Mouse (Mus musculus) urinary bladder, postnatal 10 days (tissue): ENCODE results near the gene Atp13a3.

Experiments
- DNase-seq: peaks from one replicate; pipeline ENCODE4 v3.0.0; 2022; ENCODE audit warnings: low spot score

The Atp13a3 gene

GRCm38 (mm10) chr16:30275558-30276340 lies 130.0 kb downstream of the Atp13a3 start:
- DNase-seq = no peak

GRCm38 (mm10) chr16:30273065-30273464 lies 132.7 kb downstream of the Atp13a3 start:
- no peak for DNase-seq

- no peak for DNase-seq
Measured at GRCm38 (mm10) chr16:30271941-30272595, 133.7 kb downstream of the Atp13a3 start.

- no peak for DNase-seq
Measured at GRCm38 (mm10) chr16:30271223-30271761, 134.5 kb downstream of the Atp13a3 start.

- DNase-seq = no peak
Measured at GRCm38 (mm10) chr16:30267359-30267758, 138.4 kb downstream of the Atp13a3 start, which contains the start of gene Cpn2. Gene Cpn2 (minus strand): TSS chr16:30267499.

GRCm38 (mm10) chr16:30266561-30266960 lies 139.2 kb downstream of the Atp13a3 start:
- no peak for DNase-seq

- DNase-seq = no peak
Measured at GRCm38 (mm10) chr16:30265611-30266010, 140.2 kb downstream of the Atp13a3 start.

GRCm38 (mm10) chr16:30263156-30263555 lies 142.6 kb downstream of the Atp13a3 start:
- DNase-seq = no peak

GRCm38 (mm10) chr16:30262664-30263063 lies 143.1 kb downstream of the Atp13a3 start:
- no peak for DNase-seq
